Mouse (Mus musculus): Measurements from ENCODE around the gene Fyb2. TPM values are rescaled to one million over a fixed set of nuclear protein-coding genes. Genes with fewer than 3 reads are reported as not detected.

The Fyb2 gene
- polyA plus RNA-seq (2015; fragmentation: Nextera tagmentation; extraction: Ambion mirVana): 0.11 and 0.18 TPM in 2 replicates

DNA sequence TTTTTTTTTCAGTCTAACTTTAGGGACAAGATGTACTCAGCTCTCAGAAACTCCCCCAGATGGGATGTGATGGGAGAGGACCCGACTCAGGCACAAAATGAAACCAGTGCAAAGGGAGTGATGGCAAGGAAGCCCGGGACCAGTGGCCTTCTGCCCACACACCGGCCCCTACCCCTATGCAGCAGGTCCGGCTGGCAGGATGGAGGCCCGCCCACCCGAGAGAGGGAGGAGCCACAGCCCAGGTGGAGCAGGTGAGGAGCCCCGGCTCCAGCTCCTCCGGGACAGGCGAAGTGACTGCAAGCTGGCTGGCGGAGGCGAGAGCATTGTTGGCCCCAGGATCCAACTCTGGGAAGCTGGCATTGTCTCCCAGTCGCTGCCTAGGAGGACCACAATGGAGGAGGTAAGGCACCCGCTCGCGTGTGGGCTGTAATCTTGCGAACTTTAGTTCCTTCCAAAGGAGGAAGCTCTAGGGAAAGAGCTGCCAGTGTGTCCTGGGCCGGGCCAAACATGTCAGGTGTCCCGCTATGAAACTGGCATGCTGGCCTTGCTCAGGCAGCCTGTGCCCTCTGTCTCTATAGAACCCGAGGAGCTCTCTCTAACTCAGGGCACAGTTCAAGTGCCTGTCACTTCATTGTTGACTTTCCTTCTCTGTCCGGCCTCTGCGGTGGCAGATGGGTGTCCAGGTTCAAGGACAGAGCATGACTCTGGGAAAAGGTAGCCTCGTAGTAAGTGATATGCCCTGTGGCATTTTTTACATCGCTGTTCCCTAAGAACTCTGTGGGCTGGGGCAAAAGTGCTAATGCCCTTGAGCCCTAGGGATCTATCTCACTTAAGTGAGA lies at the start of gene Fyb2:
Fyb2 (plus strand) TSS at position 166 of the 839 bp plus-strand sequence.
- H3K9me3 ChIP-seq: no peaks in the 10 kb centered on the region
- no peak for ATAC-seq (replicated peaks)
- H3K9ac ChIP-seq (replicated peaks): no peak within 1 kb of the TSS
- H3K4me2 ChIP-seq (replicated peaks): peak within 1 kb of the TSS; percentile 26
- no peaks in the 10 kb centered on the region for H3K27me3 ChIP-seq
- peak within 1 kb of the TSS; percentile 6; the same call in 1 of the 2 replicates for H3K4me3 ChIP-seq
- H3K4me1 ChIP-seq: 0 out of 2 replicates have a peak, but pooled peaks cover 4% of the 10 kb centered on the region
- WGBS: 19% methylated on average over 23 of the region's 23 CpGs
- no peak within 1 kb of the TSS for H3K27ac ChIP-seq (replicated peaks)
- H3K36me3 ChIP-seq: no peaks in the 10 kb centered on the region

DNA sequence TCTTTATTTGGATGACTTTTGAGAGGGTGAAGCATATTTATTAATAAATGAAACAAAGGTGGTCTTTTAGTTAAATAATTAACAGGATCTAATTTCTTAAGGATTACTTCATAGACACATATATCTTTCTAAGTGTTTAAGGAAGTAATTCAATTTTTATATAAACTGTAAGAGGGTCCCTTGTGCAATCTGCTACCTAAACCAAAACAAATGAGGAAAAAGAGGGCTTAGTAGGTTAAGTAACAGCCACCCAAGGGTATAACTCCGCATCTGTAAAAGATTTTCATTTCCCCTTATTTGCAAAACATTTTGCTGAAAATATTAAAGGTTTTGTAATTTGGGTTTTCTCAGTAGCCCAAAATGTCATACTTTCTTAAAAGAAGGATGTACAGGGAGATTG lies 48.9 kb upstream of the Fyb2 start:
- H3K27me3 ChIP-seq: no peaks in the 10 kb centered on the region
- ATAC-seq (replicated peaks): no peak
- H3K9me3 ChIP-seq: no peaks in the 10 kb centered on the region
- H3K36me3 ChIP-seq: no peaks in the 10 kb centered on the region
- H3K4me1 ChIP-seq: no peaks in the 10 kb centered on the region
- no peak overlapping the region for H3K27ac ChIP-seq (replicated peaks)
- no peak overlapping the region for H3K9ac ChIP-seq (replicated peaks)
- WGBS: 96% methylated on average over 1 of the region's 1 CpGs
- no peak overlapping the region for H3K4me3 ChIP-seq
- no peak overlapping the region for H3K4me2 ChIP-seq (replicated peaks)

DNA sequence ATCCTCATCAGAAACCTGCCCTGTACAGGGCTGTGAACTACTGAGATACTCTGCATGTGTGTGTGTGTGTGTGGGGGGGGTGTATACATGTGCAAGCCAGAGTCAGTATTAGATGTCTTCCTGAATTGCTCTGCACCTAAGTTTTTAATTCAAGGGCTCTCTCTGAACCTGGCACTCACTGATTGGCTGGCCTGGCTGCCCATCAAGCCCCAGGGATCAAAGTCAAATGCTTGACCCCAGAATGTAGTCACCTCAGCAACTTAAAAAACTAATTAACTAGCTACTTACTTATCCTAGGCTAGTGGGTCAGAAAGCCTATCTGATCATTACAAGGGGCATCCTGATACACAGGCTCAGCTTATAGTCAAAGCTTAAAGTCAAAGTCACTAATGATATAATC lies 43.7 kb upstream of the Fyb2 start:
- no peaks in the 10 kb centered on the region for H3K9me3 ChIP-seq
- H3K27me3 ChIP-seq: no peaks in the 10 kb centered on the region
- ATAC-seq (replicated peaks): no peak
- H3K4me2 ChIP-seq (replicated peaks): no peak overlapping the region
- H3K27ac ChIP-seq (replicated peaks): no peak overlapping the region
- no peak overlapping the region for H3K9ac ChIP-seq (replicated peaks)
- no peak overlapping the region for H3K4me3 ChIP-seq
- H3K36me3 ChIP-seq: no peaks in the 10 kb centered on the region
- H3K4me1 ChIP-seq: peaks cover 2% of the 10 kb centered on the region; the same call in 1 of the 2 replicates

DNA sequence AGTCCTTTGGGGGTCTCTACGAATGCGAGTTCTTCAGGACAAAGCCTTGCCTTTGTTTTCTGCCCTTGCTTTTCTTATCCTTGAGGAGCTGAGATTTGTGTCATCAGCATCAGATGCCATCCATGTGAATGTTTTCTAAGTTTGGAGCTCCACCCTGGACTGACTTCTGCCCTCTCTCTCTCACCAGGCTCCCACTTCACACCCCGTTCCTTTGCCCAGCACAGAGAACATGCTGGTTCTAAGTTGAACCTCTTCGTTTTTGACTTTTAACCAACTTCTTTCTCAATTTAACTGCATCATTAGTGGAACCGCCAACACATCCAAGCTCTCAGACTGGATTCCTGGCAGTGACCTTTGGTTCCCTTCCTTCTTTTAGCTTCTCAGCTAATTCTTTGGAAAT lies 43.1 kb upstream of the Fyb2 start:
- no peak for ATAC-seq (replicated peaks)
- Histone ChIP-seq H3K36me3 (no peaks in the 10 kb centered on the region), H3K4me1 (peaks cover 2% of the 10 kb centered on the region; the same call in 1 of the 2 replicates), H3K9me3 (no peaks in the 10 kb centered on the region), H3K27ac (replicated peaks) (no peak overlapping the region), H3K4me3 (no peak overlapping the region), H3K27me3 (no peaks in the 10 kb centered on the region), H3K4me2 (replicated peaks) (no peak overlapping the region), H3K9ac (replicated peaks) (no peak overlapping the region)
- 93% methylated on average over 5 of the region's 5 CpGs for WGBS

DNA sequence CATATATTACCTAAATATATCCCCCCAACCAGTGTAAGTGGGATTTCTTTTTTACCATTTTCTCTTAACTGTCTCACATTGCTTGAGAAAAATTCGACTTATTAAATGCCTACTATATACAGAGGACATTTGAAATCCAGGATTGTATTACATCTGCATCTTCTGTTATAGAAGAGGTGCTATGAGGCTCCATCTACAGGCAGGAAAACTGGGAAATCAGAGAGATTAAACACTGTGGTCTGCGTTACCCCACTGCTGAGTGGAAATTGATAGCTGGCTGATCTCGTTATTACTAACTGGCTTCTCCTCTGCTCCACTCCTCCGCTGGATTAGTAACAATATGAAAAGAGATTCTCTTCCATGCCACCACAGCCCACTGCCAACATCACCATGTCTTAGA lies 37.4 kb upstream of the Fyb2 start:
- H3K9ac ChIP-seq (replicated peaks): no peak overlapping the region
- ATAC-seq (replicated peaks): no peak
- H3K27ac ChIP-seq (replicated peaks): no peak overlapping the region
- no peaks in the 10 kb centered on the region for H3K36me3 ChIP-seq
- H3K4me1 ChIP-seq: peaks cover 2% of the 10 kb centered on the region; the same call in 1 of the 2 replicates
- no peaks in the 10 kb centered on the region for H3K9me3 ChIP-seq
- no peak overlapping the region for H3K4me2 ChIP-seq (replicated peaks)
- no peaks in the 10 kb centered on the region for H3K27me3 ChIP-seq
- H3K4me3 ChIP-seq: no peak overlapping the region
- WGBS: 65% methylated on average over 4 of the region's 4 CpGs

DNA sequence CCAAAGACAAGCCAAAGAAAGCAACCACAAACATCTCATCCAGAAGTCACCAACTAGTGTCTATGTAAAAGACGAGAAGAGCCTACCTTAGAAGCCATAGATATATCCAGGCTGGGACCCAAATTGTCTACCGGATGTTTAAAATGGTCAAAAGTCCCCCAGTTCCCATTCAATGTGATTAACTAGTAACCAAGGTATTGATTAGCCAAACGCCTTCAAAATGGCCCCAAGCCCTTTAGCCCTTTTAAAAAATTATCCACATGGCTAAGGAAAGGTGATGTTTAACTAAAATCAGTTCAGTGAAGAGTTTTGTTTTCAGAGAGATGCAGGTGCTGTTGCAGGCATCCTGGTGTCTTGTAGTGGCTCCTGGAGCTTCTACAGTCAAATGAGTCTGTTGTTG lies 36.9 kb upstream of the Fyb2 start, which contains the start of gene C8a:
C8a (minus strand) TSS at position 76 of the 400 bp plus-strand sequence.
- ATAC-seq (replicated peaks): no peak
- H3K4me3 ChIP-seq: no peak within 1 kb of the TSS
- no peak within 1 kb of the TSS for H3K4me2 ChIP-seq (replicated peaks)
- H3K9me3 ChIP-seq: no peaks in the 10 kb centered on the region
- H3K27ac ChIP-seq (replicated peaks): no peak within 1 kb of the TSS
- no peak within 1 kb of the TSS for H3K9ac ChIP-seq (replicated peaks)
- H3K36me3 ChIP-seq: no peaks in the 10 kb centered on the region
- WGBS: 91% methylated on average over 3 of the region's 3 CpGs
- H3K4me1 ChIP-seq: peaks cover 2% of the 10 kb centered on the region; the same call in 1 of the 2 replicates
- no peaks in the 10 kb centered on the region for H3K27me3 ChIP-seq

DNA sequence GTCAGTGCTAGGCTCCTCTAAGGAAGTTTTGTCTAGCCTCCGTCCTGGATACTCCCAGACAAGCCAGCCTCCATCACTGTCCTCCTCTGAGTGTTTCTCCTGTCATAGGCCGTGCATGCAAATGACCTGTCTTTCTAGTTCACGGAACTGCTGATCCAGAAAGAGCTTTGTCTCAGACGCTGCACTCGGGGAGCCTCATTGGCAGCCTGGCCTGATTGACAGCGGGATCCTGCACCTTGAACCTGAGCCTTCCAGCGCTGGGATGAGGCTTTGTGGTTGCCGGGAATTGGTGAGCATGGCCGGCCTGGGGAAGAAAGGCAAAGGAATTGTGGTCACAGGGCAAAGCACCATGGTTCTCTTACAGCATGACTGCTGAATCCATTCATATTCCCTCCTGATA lies 25.8 kb upstream of the Fyb2 start:
- H3K27me3 ChIP-seq: no peaks in the 10 kb centered on the region
- no peak overlapping the region for H3K4me3 ChIP-seq
- H3K27ac ChIP-seq (replicated peaks): no peak overlapping the region
- WGBS: 40% methylated on average over 9 of the region's 9 CpGs
- no peak overlapping the region for H3K4me2 ChIP-seq (replicated peaks)
- H3K36me3 ChIP-seq: no peaks in the 10 kb centered on the region
- no peak overlapping the region for H3K9ac ChIP-seq (replicated peaks)
- H3K9me3 ChIP-seq: no peaks in the 10 kb centered on the region
- H3K4me1 ChIP-seq: peaks cover 12% of the 10 kb centered on the region; the same call in 1 of the 2 replicates
- ATAC-seq (replicated peaks): no peak

DNA sequence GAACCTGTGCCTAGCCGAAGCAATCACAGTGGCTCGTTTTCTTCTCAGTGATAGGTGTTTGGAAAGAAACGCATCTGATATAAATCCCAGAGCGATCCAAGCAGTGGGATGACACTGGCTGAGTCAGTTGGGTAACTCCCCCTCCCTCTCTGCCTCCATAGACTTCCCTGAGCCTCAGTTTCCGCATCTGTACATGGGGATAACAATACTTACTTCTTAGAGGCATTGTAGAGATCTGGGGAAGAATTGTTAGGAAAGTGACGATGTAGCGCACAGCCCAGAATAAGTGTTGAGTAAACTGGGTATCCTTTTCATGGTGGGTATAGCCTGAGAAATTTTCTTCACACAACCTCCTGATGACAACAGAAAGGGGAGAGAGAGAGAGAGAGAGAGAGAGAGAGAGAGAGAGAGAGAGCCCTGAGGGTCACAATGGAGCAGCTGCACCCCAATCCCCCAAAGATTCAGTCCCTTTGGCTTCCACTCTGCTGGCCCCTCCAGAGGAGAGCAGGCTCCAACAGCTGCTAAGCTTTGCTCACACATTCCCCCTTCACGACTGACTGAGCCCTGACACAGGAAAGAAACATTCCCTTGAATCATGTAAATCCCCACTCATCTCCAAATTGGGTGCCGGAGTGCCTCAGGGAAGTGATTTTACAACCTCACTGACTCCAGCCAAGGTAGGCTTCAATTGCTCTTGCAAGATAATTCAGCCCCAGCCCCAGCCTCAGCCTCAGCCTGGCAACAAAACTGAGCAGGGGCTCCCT lies 24.6 kb upstream of the Fyb2 start:
- peaks cover 17% of the 10 kb centered on the region for H3K4me1 ChIP-seq
- H3K4me2 ChIP-seq (replicated peaks): no peak overlapping the region
- no peaks in the 10 kb centered on the region for H3K36me3 ChIP-seq
- no peaks in the 10 kb centered on the region for H3K9me3 ChIP-seq
- WGBS: 74% methylated on average over 9 of the region's 9 CpGs
- no peak overlapping the region for H3K4me3 ChIP-seq
- no peak overlapping the region for H3K27ac ChIP-seq (replicated peaks)
- ATAC-seq (replicated peaks): no peak
- H3K27me3 ChIP-seq: no peaks in the 10 kb centered on the region
- H3K9ac ChIP-seq (replicated peaks): no peak overlapping the region

DNA sequence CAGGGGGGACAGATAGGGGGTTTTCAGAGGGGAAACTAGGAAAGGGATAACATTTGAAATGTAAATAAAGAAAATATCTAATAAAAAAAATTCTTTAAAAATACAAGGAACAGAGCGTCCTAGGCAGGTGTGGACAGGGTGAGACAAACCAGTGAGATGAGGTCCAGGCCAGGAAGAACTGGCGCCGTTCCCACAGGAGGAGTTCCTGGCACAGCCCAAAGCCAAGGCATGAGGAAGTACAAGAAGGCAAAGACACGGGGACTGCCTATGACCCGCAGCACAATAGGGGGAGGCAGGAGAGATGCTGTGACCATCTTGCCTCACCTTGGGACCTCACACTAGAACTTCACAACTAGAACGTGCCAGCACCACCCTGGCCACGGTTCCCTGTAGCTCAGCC lies 21.5 kb upstream of the Fyb2 start:
- H3K4me1 ChIP-seq: peaks cover 17% of the 10 kb centered on the region
- no peak for ATAC-seq (replicated peaks)
- WGBS: 91% methylated on average over 7 of the region's 7 CpGs

DNA sequence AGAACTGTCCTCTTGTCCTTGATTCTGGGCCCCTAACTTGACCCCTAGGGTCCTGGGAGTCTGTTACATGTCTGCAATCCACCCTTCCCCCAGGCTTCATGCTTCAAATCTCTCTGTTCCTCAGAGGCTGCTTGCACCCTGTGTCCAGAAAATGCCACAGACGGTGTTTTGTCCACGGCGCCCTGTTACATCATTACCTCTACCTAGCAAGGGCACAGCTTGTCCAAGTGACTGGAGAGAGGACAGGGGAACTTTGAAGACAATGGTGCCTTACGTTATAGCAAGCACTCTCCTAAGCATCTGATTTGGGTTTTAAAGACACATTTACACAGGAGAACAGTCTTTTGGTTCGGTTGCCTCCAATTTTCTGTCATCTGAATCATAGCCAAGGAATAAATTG lies 19.7 kb upstream of the Fyb2 start:
- peaks cover 17% of the 10 kb centered on the region for H3K4me1 ChIP-seq
- peak overlapping the region; percentile 79 for H3K27ac ChIP-seq (replicated peaks)
- no peaks in the 10 kb centered on the region for H3K27me3 ChIP-seq
- H3K9ac ChIP-seq (replicated peaks): no peak overlapping the region; the same call in 1 of the 2 replicates
- ATAC-seq (replicated peaks): 0 out of 2 replicates have a peak, but pooled peaks have one; percentile 26
- H3K4me3 ChIP-seq: no peak overlapping the region
- H3K36me3 ChIP-seq: no peaks in the 10 kb centered on the region
- no peaks in the 10 kb centered on the region for H3K9me3 ChIP-seq
- WGBS: 65% methylated on average over 5 of the region's 5 CpGs
- H3K4me2 ChIP-seq (replicated peaks): no peak overlapping the region

More for the DNA sequence above, 21.5 kb upstream of the Fyb2 start:
- Histone ChIP-seq H3K4me3 (no peak overlapping the region), H3K27me3 (no peaks in the 10 kb centered on the region), H3K36me3 (no peaks in the 10 kb centered on the region), H3K27ac (replicated peaks) (no peak overlapping the region), H3K4me2 (replicated peaks) (no peak overlapping the region), H3K9ac (replicated peaks) (no peak overlapping the region), H3K9me3 (no peaks in the 10 kb centered on the region)

DNA sequence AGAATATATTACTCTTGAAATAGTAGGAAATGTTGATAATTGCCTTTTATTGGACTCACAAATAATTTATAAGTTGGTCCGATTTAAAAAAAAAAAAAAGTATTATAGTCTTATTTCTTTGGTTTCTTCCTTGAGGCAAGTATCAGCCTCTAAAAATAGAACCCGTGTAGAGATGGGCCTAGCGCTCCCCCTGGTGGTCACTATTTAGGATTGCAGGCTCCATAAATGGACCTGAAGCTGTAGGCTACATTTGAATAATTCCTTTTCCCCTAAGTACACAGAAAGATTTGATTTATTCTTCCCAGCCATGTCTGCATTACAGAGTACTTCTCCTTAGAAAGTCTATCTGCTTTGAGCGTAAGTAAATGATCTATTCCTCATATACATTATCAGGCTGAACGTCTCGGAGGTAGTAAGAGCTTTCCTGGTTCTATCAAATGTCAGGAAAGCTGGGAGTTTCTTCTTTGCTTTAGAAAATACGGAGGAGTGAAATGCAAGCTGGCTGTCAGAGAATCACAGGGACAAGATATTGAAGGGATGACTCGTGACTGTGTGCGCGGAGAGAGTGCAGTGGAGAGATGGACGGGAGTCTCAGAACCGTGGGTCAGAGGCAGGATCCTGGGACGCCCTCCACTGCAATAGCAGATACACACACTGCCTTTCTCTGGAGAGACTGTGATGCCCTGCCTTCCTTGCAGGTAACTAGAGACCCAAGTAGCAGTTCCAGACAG lies 19.1 kb upstream of the Fyb2 start:
- 59% methylated on average over 13 of the region's 13 CpGs for WGBS
- H3K27me3 ChIP-seq: no peaks in the 10 kb centered on the region
- H3K4me2 ChIP-seq (replicated peaks): no peak overlapping the region
- ATAC-seq (replicated peaks): peak; percentile 57; the same call in 1 of the 2 replicates
- H3K36me3 ChIP-seq: no peaks in the 10 kb centered on the region
- H3K9me3 ChIP-seq: no peaks in the 10 kb centered on the region
- no peak overlapping the region for H3K27ac ChIP-seq (replicated peaks)
- no peak overlapping the region for H3K9ac ChIP-seq (replicated peaks)
- H3K4me3 ChIP-seq: no peak overlapping the region
- peaks cover 14% of the 10 kb centered on the region for H3K4me1 ChIP-seq

DNA sequence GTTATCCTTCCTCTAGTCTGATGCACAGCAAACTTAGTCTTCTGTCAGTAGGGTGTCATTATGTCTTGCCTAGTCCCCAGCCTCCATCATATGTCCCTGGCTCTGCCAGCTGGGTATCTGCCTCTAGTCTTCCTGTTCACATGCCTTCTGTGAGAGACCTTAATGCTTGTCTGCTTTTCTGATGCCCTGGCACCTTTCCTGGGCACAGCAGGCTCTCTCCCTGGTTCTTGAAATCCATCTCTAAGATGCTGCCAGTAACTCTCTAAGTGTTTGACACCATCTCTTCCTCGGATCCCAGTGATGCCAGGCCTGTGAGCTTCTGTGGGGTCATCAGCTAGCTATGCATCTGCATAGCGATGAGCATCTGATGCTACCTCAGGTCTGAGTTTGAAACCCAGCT lies 10.4 kb upstream of the Fyb2 start:
- no peak overlapping the region for H3K9ac ChIP-seq (replicated peaks)
- no peaks in the 10 kb centered on the region for H3K9me3 ChIP-seq
- no peak overlapping the region for H3K4me2 ChIP-seq (replicated peaks)
- no peaks in the 10 kb centered on the region for H3K4me1 ChIP-seq
- no peaks in the 10 kb centered on the region for H3K36me3 ChIP-seq
- no peak overlapping the region for H3K4me3 ChIP-seq
- no peaks in the 10 kb centered on the region for H3K27me3 ChIP-seq
- no peak overlapping the region for H3K27ac ChIP-seq (replicated peaks)
- no peak for ATAC-seq (replicated peaks)
- 71% methylated on average over 2 of the region's 2 CpGs for WGBS

Data from forebrain, embryonic 15.5 days (tissue).